Mouse (Mus musculus) spleen, embryonic (tissue): ENCODE measurements around the gene Bex1.

Experiments
- CTCF ChIA-PET: fragments of 350-600 bp; sonication (Branson Sonifier 250); formaldehyde crosslinking; loops from one replicate; lab custom pipeline; 2022; lab: Charles Lee

The Bex1 gene

DNA sequence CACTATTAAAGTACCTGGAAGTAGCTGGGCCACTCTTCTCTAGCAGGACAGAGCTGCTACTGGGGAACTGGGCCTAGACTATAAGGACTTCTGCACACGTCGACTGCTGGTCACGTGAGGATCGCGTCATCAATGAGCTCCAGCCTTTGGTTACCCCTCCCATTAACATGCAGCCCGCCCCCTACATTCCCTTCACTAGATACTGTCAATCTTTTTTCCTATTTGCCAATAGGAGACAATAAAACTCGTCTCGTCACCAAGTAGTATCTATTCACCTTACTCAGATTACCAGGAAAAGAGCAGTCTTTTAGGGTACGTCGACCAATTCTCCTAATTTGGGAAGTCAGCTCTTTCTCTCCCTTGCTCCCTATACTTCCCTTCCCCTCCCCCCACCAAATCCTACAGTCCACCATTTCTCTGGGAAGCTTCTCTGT is 43.2 kb downstream of the Bex1 start, which contains the start of gene Tceal8:
TSS of gene Tceal8 (minus strand) at position 225 of the 434 bp plus-strand sequence.
- CTCF ChIA-PET: no interaction called here

DNA sequence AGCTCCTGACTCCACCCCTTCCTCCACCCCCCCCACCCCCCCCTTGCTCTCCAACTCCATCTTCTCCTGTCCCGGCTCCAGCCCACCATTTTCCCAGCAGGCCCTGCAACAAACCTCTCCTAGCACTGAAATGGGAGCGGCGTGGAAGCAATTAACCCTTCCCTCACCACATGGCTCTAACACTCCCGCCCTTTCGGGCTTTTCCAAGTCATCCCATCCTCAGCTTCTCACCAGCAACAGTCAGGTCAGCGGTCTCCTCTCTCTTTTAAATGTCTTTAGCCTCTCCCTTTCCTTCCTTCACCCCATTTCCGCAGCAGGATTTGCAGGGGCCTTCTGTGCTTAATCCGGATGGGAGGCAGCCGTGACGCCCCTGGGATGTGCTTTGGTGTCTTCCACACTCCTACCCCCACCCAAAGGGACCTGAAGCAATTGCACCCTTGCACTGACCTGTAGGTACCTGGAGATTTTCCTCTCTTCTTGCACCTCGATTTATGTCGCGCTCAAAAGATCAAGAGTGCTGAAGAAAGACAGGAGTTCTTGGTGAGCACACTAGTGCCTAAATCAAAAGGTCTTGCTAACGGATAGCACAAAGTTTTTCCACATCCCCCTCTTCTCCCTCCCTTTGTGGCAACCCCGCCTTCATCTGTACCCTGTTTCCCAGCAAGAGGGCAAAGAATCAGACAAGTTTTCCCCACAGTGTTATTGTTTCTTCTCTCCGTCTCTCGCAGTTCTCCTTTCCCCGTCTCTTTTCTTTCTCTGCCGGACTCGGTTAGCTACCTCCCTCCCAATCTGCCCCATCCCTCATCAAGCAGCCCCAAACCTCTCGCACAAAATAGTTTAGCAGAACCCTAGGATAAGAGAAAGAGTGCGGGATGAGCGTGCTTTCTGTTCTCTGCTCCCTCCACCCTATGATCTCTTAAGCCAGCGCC is 43.9 kb downstream of the Bex1 start:
- CTCF ChIA-PET: no interaction called here

DNA sequence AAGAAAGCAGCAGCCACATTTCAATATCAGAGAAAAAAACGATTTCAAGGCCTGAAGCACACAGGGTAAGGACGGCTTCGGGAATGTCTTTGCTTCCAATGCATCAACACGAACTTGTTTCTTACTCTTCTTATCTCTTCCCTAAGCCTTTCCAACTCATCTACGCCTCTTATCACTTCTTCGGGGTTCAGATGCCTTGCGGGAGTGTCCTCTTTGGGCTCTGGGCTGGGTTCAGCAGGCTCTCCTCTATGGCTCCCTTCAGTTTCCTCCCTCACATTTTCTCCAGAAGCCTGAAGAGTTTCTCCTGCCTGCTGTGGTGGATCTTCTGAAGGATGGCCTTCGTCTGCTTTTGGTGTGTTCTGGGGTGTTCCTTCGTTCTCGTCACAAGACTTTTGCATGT is 44.7 kb downstream of the Bex1 start:
- CTCF ChIA-PET: no interaction called here
